Mouse (Mus musculus) heart, postnatal 0 days (tissue): ENCODE measurements around the gene Triap1.

ENCODE experiments used
- CTCF ChIP-seq: IDR thresholded peaks from 2 replicates; pipeline ENCODE4 v1.5.1; 2016; ENCODE audit warnings: antibody characterized with exemption, control low read depth, low read depth
- EP300 ChIP-seq: IDR thresholded peaks from 2 replicates; pipeline ENCODE4 v1.6.1; 2016; ENCODE audit warnings: antibody characterized with exemption, low read depth

DNA sequence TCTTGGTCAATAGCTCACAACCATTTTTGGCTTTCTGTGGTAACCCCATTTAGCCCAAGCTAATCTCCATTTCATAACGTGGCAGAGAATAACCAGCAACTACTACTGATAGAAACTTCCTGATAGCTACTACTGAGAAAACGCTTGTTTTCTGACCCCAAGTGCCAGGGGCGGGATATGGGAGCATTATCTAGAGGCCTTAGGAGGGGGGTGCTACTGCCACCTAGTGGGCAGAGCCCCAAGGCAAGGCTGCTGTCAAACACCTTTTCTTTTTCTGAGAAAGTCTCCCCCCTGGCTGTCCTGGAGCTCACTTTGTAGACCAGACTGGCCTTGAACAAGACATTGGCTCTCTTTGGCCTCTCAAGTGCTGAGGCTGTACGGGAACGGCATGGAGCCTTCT is 6.5 kb downstream of the Triap1 start:
- TF ChIP-seq CTCF (peak; percentile 88), EP300 (no peak)
